Mouse (Mus musculus) heart, embryonic 16.5 days (tissue): ENCODE data around the gene Ick. TPM values are rescaled to one million over a fixed set of nuclear protein-coding genes. Genes with fewer than 3 reads are reported as not detected.
"Not testable (repeated sequence)": the region's sequence is repeated elsewhere in the genome, so short reads cannot be mapped to it uniquely, and the experiment has no call there.

Source experiments
- ATAC-seq: fragments of 200-750 bp; cut with Nextera tagmentation; replicated peaks from 2 replicates; pipeline ENCODE4 v1.8.0; 2017; ENCODE audit warnings: moderate number of reproducible peaks; ENCODE audit not compliant: insufficient read depth, low FRiP score; ENCODE audit errors: extremely low read depth
- H3K27ac ChIP-seq: fragments of 300-500 bp; sonication (generic); 2 replicates; pipeline ENCODE4 v1.5.1; 2014; ENCODE audit warnings: mild to moderate bottlenecking, low read length, control low read depth, moderate library complexity
- H3K27me3 ChIP-seq: fragments of 300-500 bp; sonication (generic); 2 replicates; pipeline ENCODE4 v1.6.1; 2014; ENCODE audit warnings: low read length, mixed read lengths; ENCODE audit not compliant: control insufficient read depth, insufficient read depth
- H3K36me3 ChIP-seq: fragments of 300-500 bp; sonication (generic); 2 replicates; pipeline ENCODE4 v1.6.1; 2014; ENCODE audit not compliant: control insufficient read depth, insufficient read depth
- H3K4me1 ChIP-seq: fragments of 300-500 bp; sonication (generic); 2 replicates; pipeline ENCODE4 v1.6.1; 2014; ENCODE audit warnings: low read length, mixed read lengths; ENCODE audit not compliant: control insufficient read depth, insufficient read depth
- H3K4me2 ChIP-seq: fragments of 300-500 bp; sonication (generic); 2 replicates; pipeline ENCODE4 v1.6.1; 2014; ENCODE audit warnings: low read depth, mild to moderate bottlenecking, control low read depth, low read length
- H3K4me3 ChIP-seq: fragments of 300-500 bp; sonication (generic); 2 replicates; pipeline ENCODE4 v1.5.1; 2014; ENCODE audit warnings: mild to moderate bottlenecking, control low read depth, low read length
- H3K9ac ChIP-seq: fragments of 300-500 bp; sonication (generic); 2 replicates; pipeline ENCODE4 v1.6.1; 2014; ENCODE audit warnings: low read length, control low read depth
- H3K9me3 ChIP-seq: fragments of 300-500 bp; sonication (generic); replicated peaks from 2 replicates; pipeline ENCODE4 v1.6.1; 2016; ENCODE audit warnings: low read length; ENCODE audit not compliant: control insufficient read depth
- WGBS: fragments of 180-500 bp; shearing (Covaris S2); extraction: QIAGEN DNeasy Blood & Tissue Kit; methylation state at CpG from one replicate; pipeline ENCODE4 v1.1.7; 2014; 5-methylcytosine and 5-hydroxymethylcytosine counted together
- polyA plus RNA-seq: library from polyadenylated mRNA; unstranded; fragments of >200 nt; fragmentation: Nextera tagmentation; extraction: Ambion mirVana; gene quantifications from 2 replicates; pipeline ENCODE4 v1.2.1, GENCODE M21; 2015

Gene Ick
- 13.5 and 14.6 TPM in 2 replicates for polyA plus RNA-seq

- no peaks in the 10 kb centered on the region for H3K9me3 ChIP-seq
- peaks cover 4% of the 10 kb centered on the region for H3K36me3 ChIP-seq
- H3K9ac ChIP-seq, result peak within 1 kb of the TSS; percentile 96
- H3K4me1 ChIP-seq, result peaks cover 16% of the 10 kb centered on the region
- H3K27me3 ChIP-seq, result no peaks in the 10 kb centered on the region
- peak within 1 kb of the TSS; percentile 94 for H3K27ac ChIP-seq
- ATAC-seq, result peak; percentile 86
- under 1% methylated on average over 20 of the region's 20 CpGs for WGBS
- H3K4me3 ChIP-seq, result peak within 1 kb of the TSS; percentile 94
- H3K4me2 ChIP-seq, result peak within 1 kb of the TSS; percentile 67
Observed at GRCm38 (mm10) chr9:78108796-78109239, at the start of gene Ick, which contains the start of gene Fbxo9. Gene Ick (plus strand): TSS chr9:78109192. Gene Fbxo9 (minus strand): TSS chr9:78109065.

GRCm38 (mm10) chr9:78059525-78060120, 49.4 kb upstream of the Ick start:
- Histone ChIP-seq H3K36me3 (no peaks in the 10 kb centered on the region), H3K4me1 (no peaks in the 10 kb centered on the region), H3K4me2 (no peak overlapping the region), H3K4me3 (no peak overlapping the region), H3K27me3 (no peaks in the 10 kb centered on the region), H3K9ac (no peak overlapping the region), H3K9me3 (no peaks in the 10 kb centered on the region), H3K27ac (no peak overlapping the region)
- WGBS, result 78% methylated on average over 15 of the region's 16 CpGs
- no peak for ATAC-seq

DNA sequence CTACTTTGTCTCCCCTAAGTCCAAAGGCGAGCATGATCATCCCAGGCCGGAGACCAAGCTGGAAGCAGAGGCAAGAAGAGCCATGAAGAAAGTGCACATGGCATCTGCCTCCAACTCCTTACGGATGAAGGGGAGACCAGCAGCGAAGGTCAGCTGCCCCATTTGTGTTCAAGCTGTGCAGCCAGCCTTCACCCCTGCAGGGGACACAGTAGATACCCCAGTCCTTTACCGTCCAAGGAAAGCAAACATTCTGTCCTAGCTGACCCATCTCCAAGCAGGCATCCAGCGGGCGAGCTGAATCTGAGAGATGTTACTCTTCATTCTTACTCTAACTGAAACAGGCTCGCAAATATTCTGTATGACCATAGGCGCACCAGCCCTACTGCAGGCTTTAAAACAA, 46.6 kb upstream of the Ick start:
- Histone ChIP-seq H3K27ac (no peak overlapping the region), H3K4me3 (no peak overlapping the region), H3K4me1 (no peaks in the 10 kb centered on the region), H3K9ac (no peak overlapping the region), H3K27me3 (no peaks in the 10 kb centered on the region), H3K36me3 (no peaks in the 10 kb centered on the region), H3K4me2 (no peak overlapping the region), H3K9me3 (no peaks in the 10 kb centered on the region)
- 81% methylated on average over 9 of the region's 9 CpGs for WGBS
- ATAC-seq, result no peak

- no peak overlapping the region; the same call in 1 of the 2 replicates for H3K4me2 ChIP-seq
- no peak overlapping the region for H3K4me3 ChIP-seq
- WGBS, result 46% methylated on average over 10 of the region's 10 CpGs
- H3K9me3 ChIP-seq, result no peaks in the 10 kb centered on the region
- H3K9ac ChIP-seq, result no peak overlapping the region
- ATAC-seq, result no peak
- no peaks in the 10 kb centered on the region for H3K4me1 ChIP-seq
- no peaks in the 10 kb centered on the region for H3K27me3 ChIP-seq
- no peaks in the 10 kb centered on the region for H3K36me3 ChIP-seq
- no peak overlapping the region for H3K27ac ChIP-seq
Observed at GRCm38 (mm10) chr9:78064121-78064520, 44.9 kb upstream of the Ick start.

- ATAC-seq, result no peak
- 72% methylated on average over 5 of the region's 5 CpGs for whole genome bisulfite sequencing
- H3K36me3 ChIP-seq, result no peaks in the 10 kb centered on the region
- no peaks in the 10 kb centered on the region for H3K9me3 ChIP-seq
- no peak overlapping the region for H3K27ac ChIP-seq
- no peaks in the 10 kb centered on the region for H3K27me3 ChIP-seq
- H3K4me2 ChIP-seq, result no peak overlapping the region
- no peaks in the 10 kb centered on the region for H3K4me1 ChIP-seq
- H3K9ac ChIP-seq, result no peak overlapping the region
- H3K4me3 ChIP-seq, result no peak overlapping the region
Observed at GRCm38 (mm10) chr9:78070496-78070895, 38.5 kb upstream of the Ick start.

GRCm38 (mm10) chr9:78071626-78072025, 37.4 kb upstream of the Ick start:
- Histone ChIP-seq H3K4me1 (no peaks in the 10 kb centered on the region), H3K36me3 (no peaks in the 10 kb centered on the region), H3K9me3 (no peaks in the 10 kb centered on the region), H3K4me3 (no peak overlapping the region), H3K27ac (no peak overlapping the region), H3K4me2 (no peak overlapping the region), H3K9ac (no peak overlapping the region), H3K27me3 (no peaks in the 10 kb centered on the region)
- 74% methylated on average over 4 of the region's 4 CpGs for WGBS
- no peak for ATAC-seq

GRCm38 (mm10) chr9:78073291-78073690, 35.7 kb upstream of the Ick start:
- H3K4me2 ChIP-seq, H3K4me3 ChIP-seq, H3K9ac ChIP-seq, H3K36me3 ChIP-seq, ATAC-seq, H3K4me1 ChIP-seq, H3K9me3 ChIP-seq, H3K27ac ChIP-seq, H3K27me3 ChIP-seq: not testable (repeated sequence)
- WGBS, result 82% methylated on average over 3 of the region's 3 CpGs

- H3K9ac ChIP-seq, result no peak overlapping the region
- WGBS, result 85% methylated on average over 13 of the region's 13 CpGs
- H3K4me1 ChIP-seq, result no peaks in the 10 kb centered on the region
- no peak overlapping the region for H3K4me2 ChIP-seq
- ATAC-seq, result no peak
- no peaks in the 10 kb centered on the region for H3K27me3 ChIP-seq
- no peak overlapping the region for H3K27ac ChIP-seq
- no peak overlapping the region for H3K4me3 ChIP-seq
- no peaks in the 10 kb centered on the region for H3K36me3 ChIP-seq
- no peaks in the 10 kb centered on the region for H3K9me3 ChIP-seq
Observed at GRCm38 (mm10) chr9:78073713-78074340, 35.2 kb upstream of the Ick start.

DNA sequence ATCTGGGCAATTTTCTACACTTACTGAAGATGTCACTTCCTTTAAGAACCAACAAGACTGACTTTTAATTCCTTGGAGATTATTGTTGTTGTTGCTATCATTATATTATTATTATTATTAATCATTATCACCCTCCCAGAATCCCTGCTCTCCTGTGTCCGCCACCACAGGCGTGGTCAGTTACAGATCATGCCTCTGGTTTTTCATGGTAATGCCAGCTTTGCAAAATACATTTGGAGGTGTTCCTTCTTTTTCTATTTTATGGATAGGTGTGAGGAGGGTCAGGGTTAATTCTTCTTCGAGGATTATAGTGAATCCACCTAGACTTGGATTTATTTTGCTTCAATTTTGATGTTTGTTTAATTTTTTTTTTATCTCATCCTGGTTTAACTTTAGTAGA, 33.7 kb upstream of the Ick start:
- no peaks in the 10 kb centered on the region for H3K9me3 ChIP-seq
- no peak overlapping the region for H3K9ac ChIP-seq
- H3K27ac ChIP-seq, result no peak overlapping the region
- no peak for ATAC-seq
- H3K27me3 ChIP-seq, result no peaks in the 10 kb centered on the region
- no peaks in the 10 kb centered on the region for H3K4me1 ChIP-seq
- H3K36me3 ChIP-seq, result no peaks in the 10 kb centered on the region
- WGBS, result 91% methylated on average over 3 of the region's 3 CpGs
- no peak overlapping the region for H3K4me3 ChIP-seq
- no peak overlapping the region for H3K4me2 ChIP-seq
